Mouse (Mus musculus): ENCODE data around the gene Magea2.
"Not testable (repeated sequence)": the region's sequence is repeated elsewhere in the genome, so short reads cannot be mapped to it uniquely, and the experiment has no call there.

GRCm38 (mm10) chrX:155063045-155063444 lies 30.4 kb downstream of the Magea2 start, which contains the start of gene Magea5:
- TF ChIP-seq POLR2A (IDR thresholded peaks at IDR 0.05; ENCODE audit: borderline replicate concordance, low read depth, low read length); CTCF (IDR thresholded peaks at IDR 0.05; ENCODE audit: low read depth, low read length): not testable (repeated sequence)
